Mouse (Mus musculus): ENCODE results near the gene Was. TPM values are rescaled to one million over a fixed set of nuclear protein-coding genes. Genes with fewer than 3 reads are reported as not detected.

Gene Was
- polyA plus RNA-seq (2012) = 177 and 230 TPM in 2 replicates

DNA sequence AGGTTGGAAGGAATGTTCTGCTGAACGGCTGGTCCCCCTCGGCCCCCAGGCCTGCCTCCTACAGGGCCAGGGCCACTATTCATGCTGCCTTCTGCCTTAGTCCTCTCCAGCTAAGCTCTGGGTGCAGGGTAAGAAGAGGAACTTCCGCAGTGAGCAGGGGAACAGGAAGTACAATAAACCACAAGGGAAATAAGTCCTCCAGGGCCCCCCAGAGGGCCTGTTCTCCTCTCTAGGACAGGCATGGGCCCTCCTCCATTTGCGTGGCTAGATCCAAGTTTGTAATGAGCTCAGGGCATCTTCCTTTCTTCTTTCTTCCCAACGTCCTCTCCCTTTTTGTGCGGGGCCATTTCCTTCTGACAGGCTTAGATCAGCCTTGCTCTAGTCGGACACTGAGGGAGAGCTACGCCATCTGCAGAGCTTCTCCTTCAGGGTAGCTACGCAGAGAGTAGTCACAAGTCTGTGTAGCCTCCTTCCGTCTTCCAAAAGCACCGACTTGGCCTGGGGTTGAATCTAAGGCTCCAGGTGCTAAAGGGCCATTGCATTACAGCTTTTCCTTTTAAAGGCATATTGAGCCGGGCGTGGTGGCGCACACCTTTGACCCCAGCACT is at the start of gene Was:
TSS of gene Was (minus strand) at position 153 of the 608 bp plus-strand sequence.
- TF ChIP-seq GATA1 (IDR thresholded peaks at IDR 0.05; ENCODE audit: low read length) = no peak

DNA sequence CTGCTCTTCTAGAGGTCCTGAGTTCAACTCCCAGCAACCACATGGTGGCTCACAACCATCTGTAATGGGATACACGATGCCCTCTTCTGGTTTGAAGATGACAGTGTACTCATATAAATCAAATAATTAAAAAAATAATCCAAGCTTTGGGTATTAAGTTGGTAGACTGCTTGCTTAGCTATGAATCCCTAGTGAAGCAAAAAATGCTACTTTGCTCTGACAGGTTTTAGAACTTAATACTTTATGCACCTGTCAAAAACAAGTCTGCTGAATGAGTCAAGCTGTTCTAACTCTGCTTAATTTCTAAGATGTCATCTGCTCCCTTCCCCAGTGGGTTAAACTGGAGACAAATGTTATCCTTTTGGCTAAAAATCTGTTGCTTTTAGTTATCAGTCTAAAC is 49.2 kb upstream of the Was start:
- TF ChIP-seq GATA1 (IDR thresholded peaks at IDR 0.05; ENCODE audit: low read length) = no peak

DNA sequence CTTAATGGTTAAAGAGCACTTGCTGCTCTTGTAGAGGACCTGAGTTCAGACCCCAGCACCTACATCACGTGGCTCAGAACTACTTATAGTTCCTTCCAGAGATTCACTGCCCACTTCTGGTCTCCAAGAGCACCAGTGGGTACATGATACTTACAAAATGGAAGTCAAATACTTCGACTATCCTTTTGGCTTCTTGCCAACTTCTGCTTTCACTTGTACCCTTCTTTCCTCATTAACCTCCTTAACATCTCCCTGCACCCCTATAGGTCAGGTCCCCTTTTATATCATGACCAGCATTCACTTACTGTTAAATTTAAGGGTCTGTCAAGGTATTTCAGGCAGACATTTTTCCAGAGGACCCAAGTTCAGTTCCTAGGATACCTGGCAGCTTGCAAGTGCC is 45.6 kb upstream of the Was start:
- TF ChIP-seq GATA1 (IDR thresholded peaks at IDR 0.05; ENCODE audit: low read length) = no peak

DNA sequence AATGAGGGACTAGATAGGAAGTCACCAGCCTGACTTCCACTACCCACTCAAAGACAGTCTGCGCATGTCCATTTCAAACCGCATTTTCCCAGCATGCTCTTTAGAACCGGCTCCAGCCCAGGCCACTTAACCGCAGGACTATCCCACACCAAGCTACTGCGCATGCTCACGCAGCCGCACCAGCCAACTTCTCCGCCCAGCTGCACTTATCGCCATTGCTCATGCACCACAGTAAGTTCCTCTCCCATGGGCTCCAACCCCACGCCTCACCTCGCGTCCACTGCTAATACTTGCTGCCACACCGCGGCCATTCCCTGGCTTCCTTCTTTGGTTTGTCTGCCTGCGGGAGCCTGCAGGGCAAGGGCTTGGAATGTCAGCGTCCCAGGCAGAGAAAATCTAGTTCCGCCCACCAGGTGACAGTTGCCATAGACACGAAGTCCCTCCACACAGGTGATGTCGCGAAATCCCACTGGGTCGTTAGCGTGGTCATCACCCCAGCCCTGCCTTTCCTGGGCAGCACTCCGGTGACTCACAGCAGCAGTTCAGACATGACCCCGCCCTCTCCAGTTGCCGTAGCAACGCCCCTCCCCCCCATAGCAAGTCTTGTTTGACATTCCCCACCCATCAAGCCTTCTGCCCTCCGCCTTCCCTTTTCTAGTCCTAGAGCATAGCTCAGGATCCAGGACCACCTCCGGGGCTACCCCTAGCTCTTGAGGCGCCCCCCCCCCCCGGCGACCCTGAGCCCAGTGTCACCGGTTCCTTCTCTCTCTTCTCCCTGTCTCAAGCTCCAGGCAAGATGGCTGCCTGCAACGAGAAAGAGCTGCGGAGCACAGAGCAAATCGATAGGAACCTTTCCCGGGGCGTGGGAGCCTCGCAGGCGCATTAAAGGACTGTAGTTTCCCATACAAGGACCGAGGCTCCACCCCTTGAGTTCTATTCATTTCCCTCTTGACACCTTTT is 42.0 kb upstream of the Was start, which contains the start of gene Wdr13:
TSS of gene Wdr13 (minus strand) at position 876 of the 960 bp plus-strand sequence.
- no peak for TF ChIP-seq GATA1 (IDR thresholded peaks at IDR 0.05; ENCODE audit: low read length)

DNA sequence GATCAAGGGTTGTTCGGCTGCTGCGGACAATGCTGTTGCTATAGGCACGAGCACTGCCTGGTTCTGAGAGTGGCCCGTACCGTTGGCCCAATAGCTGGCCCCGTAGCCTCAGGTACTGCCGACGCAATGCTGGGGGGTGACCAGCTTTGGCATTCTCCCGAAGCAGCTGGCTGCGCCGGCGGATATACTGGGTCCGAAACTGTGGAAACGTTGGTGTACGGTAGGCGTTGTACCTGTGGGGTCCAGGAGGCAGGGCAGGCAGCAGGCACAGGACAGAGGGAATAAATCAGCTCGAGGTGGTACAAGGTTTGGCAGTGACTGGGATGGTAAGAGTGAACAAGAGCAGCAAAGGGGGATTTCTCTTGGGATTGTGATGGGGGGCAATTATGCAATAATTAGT is 41.1 kb upstream of the Was start:
- no peak for TF ChIP-seq GATA1 (IDR thresholded peaks at IDR 0.05; ENCODE audit: low read length)

DNA sequence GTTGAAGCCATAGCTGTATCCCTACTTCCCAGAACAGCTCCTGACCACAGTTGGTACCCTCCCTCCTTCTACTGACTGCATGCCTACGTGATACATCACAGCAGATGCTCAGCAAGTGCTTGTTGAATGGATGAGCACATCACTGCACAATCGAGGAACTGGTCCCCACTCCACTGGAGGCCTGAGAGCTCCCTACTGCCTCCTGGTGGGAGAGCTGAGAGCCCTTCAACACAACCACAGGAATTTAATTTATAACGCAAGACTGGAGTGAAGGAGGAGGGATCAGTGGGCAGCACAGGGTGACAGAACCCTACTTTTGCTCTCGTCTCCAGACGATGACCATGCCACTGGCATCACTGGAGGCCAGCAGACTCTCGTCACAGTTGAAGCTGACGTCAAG is 34.9 kb upstream of the Was start:
- TF ChIP-seq GATA1 (IDR thresholded peaks at IDR 0.05; ENCODE audit: low read length) = no peak

DNA sequence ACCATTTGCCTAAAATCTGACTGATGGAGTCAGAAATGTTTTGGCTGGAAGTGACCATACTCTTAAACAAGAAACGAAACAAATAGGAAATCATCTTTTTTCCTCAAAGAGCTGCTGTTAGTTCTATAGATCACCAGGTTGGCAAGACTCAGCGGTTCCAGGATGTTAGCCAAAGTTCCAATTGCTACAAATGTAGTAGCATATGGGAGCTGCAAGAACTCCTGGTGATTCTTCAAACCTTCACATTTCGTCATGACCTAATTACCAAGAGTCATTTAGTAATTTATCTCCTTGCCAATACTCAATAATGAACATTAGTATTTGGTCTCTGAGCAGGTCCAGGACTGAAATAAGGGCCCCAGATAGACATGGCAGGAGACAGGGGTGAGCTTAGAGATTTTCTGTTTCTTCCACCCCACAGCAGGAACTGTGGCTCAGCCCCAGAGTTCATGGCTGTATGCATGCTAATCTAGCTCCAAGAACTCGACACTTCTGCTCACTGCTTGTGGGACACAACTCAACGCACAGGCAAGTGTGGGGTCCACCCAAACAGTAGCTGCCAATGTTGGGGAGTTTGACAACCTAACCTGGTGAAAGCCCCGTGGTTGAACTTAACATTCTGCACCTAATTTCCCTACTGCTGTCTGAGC is 33.6 kb upstream of the Was start:
- TF ChIP-seq GATA1 (IDR thresholded peaks at IDR 0.05; ENCODE audit: low read length) = no peak

DNA sequence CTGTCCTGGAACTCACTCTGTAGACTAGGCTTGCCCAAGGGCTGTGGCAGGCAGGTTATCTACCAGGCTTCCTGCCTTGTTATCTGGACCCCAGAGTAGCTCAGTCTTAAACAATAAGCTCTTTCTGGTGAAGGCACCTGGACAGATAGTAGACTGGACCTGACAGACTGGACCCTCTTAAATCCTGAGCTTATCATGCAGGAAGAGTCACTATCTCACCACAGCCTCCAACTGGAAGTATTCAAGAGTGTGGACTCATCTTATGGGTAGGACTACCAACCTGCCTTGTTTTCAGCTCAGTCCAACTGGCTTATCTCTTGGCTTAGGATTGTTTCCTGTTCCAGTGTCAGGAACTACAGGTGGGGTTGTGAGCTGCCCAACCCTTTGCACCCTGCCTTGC is 27.0 kb upstream of the Was start:
- peak; percentile 17 for TF ChIP-seq GATA1 (IDR thresholded peaks at IDR 0.05; ENCODE audit: low read length)

DNA sequence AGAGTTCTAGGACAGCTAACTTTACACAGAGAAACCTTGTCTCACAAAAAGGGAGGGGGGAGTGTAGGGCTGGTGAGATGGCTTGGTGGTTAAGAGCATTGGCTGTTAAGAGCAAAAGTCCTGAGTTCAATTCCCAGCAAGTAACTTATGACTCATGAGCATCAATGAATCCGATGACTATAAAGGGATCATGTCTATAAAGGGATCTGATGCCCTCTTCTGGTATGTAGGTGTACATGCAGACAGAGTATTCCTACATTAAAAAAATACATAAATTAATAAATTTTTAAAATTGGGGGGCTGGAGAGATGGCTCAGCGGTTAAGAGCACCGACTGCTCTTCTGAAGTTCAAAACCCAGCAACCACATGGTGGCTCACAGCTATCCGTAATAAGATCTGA is 25.0 kb upstream of the Was start:
- TF ChIP-seq GATA1 (IDR thresholded peaks at IDR 0.05; ENCODE audit: low read length) = no peak

DNA sequence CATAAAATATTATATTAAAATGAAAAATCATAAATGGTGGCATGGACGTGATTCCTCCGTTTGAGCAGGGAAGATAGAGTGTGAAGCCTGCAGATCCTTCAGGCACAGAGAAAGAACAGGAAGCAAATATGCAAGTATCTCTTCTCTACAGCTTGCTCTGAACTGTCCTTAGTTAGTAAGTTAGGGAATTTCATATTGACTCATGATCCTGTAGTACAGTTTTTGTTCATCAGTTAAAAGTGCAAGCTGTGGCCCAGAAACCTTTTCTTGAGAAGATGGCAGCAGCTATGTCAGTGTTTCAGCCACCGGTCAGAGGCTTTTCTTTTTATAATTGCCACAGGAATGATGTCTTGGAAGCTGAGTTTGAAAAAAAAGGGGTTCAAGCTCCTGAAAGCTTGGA is 14.7 kb upstream of the Was start:
- TF ChIP-seq GATA1 (IDR thresholded peaks at IDR 0.05; ENCODE audit: low read length) = no peak

DNA sequence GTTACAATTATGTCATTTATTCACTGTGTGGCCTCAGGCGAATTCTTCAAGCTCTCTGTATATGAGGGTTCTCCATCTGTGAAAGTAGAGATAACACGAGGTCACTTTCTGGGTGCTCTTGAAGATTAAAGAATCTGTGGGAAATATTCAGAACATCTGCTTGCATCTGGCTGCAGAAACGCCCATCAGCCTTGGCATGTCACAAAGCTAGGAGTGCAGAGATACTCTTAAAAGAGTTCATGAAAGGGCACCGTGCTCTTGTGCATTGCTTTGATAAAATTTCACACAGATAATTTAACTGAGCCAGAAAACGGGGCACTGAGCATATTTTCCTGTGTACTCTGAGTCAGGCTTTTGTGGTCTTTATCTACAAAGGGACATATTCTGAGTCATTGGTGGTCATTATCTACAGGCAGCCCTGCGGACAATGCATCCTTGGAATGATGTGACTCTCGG is 11.9 kb upstream of the Was start:
- peak; percentile 86 for TF ChIP-seq GATA1 (IDR thresholded peaks at IDR 0.05; ENCODE audit: low read length)

DNA sequence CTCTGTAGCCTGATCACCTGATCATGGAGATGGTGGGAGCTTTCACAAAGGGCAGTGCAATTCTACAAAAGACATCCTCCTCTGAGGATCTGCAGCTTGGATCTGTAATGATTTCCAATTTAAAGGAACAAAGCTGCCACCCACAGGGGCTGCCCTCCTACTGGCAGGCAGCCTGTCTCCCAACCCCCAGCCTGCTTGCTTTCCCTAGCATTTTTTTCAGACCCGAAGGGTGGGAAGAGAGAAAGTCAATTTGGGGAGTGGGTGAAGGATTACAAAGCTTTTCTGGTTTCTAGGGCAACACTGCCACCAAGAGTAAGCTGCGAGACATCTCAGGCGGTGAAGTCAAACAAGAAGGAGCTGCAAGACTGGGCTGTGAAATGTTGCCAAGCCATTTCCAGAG is 10.7 kb upstream of the Was start:
- TF ChIP-seq GATA1 (IDR thresholded peaks at IDR 0.05; ENCODE audit: low read length) = no peak

DNA sequence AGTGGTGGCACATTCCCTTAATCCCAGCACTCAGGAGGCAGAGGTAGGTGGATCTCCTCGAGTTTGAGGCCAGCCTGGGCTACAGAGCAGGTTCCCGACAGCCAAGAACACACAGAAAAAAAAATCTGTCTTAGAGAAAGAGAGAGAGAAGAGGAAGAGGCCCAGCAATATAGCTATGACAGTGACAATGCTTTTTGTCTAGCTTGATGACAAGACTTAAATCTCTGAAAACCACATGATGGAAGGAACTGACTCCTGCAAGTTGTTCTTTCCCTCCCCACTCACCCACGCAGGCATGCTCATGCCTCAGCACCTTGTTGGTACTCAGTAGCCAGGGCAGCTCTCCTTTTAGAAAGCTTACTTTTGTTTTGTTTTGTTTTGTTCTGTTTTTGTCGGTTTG is 9.1 kb upstream of the Was start:
- no peak for TF ChIP-seq GATA1 (IDR thresholded peaks at IDR 0.05; ENCODE audit: low read length)

DNA sequence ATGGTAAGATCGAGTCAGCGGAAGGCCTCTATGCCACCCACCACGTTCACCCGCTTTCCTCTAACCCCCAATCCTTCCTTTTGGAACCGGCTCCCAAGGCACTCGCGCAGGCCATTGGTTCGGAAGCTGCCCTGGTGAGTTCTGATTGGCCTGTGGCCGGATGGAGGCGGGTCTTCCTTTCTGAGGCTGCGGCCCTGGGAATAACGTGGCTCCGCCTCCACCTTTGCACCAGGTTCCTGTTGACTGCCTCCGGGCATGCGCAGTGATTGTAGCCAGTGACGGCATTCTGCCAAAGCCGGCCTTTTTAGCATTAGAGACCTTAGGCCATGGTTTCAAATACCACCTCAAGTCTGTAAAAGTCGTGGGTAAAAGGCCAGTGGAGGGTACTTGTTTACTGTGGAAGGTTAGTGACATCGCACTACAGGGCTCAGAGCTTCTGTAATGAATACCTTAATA is 6.5 kb upstream of the Was start:
- TF ChIP-seq GATA1 (IDR thresholded peaks at IDR 0.05; ENCODE audit: low read length) = no peak

DNA sequence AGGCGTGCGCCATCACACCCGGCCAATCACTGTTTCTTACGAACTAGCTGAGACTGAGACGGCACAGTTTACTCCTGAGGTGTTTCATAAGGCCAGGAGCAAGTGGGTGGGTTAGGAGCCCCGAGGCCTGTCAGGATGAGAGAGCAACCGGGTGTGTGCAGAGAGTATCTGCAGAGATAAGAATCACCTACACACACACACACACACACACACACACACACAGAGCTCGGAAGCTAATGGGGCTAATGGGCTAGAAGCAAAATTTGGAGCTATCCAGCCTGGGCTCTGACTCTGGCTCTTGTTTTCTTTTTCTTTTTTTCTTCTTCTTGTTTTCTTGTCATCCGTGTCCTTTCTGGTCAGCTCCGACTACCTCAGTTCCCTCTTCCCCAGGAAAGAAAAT is 5.2 kb upstream of the Was start:
- TF ChIP-seq GATA1 (IDR thresholded peaks at IDR 0.05; ENCODE audit: low read length) = no peak

DNA sequence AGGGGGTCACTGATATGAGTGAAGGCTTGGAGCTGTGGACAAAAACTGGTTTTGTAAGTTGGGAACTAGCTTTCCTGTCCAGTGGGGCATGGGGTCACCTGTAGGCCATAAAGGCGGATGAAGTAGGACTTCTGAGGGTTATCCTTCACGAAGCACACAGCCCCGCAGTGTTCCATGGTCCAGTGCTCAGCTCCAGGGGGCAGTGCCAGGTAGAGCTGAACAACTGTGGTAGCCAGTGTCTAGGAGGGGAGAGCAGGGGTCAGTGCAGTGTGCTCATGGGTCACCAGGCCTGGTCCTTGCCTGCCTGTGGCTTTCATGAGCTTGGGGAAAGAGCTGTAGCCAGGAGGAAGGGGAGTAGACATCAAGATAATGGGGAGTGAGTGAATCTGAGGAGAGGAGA is 552 bp downstream of the Was start:
- TF ChIP-seq GATA1 (IDR thresholded peaks at IDR 0.05; ENCODE audit: low read length) = no peak
